Comparison of ENCODE assay signal across 19 mouse cellular contexts in the genomic region with DNA sequence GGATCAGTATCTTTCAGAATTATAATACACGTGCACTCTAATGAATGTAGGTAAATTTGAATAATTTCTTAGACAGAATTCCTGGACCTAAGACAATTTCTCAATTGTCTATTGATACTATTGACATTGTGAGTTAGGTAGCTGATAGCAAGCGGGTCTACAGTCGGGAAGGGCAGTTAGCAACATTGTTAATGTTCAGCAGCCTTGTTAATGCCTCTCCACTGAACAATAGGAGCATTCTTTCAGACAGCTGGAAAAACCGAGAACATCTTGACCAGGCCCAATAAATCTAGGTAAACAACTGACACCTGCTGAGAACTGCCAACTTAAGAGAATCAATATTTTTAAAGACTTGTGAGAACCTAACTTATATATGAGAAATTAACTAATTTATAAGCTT.
DNase-seq lines count a peak whose midpoint lies in the region; ATAC-seq lines count a peak whose summit lies in the region.
"Had no signal": no experiment of that assay in that cellular context is flagged by ENCODE, and none has a peak within 500 bp of the region (broad histone marks: within the 10 kb centered on the region; RNA-seq: fewer than 3 reads in every experiment).

No protein-coding gene starts in this region.

- peak; percentile 11 for DNase-seq in limb, embryonic 10.5 days (ENCODE audit: low spot score)
- DNase-seq in retina, postnatal 1 day, result peak; percentile 46
- DNase-seq in spleen, postnatal 36 days (ENCODE audit: low spot score in 2 of 2), result no peak
- DNase-seq in heart, postnatal 4 days, result no peak
- no peak for DNase-seq in embryo, embryonic 10.5 days (ENCODE audit: low spot score)
- DNase-seq: adrenal gland, adult 2 months; adrenal gland, postnatal 10 days; adrenal gland, postnatal 25 days; cerebellum, adult 11 months; cerebellum, adult 18-20 months; cerebellum, adult 8-10 months; cerebellum, adult 9-11 months; cerebellum, postnatal 14 days; cerebellum, postnatal 36 days had no signal

- no peak overlapping the region for H3K4me2 ChIP-seq in intestine, embryonic 16.5 days (ENCODE audit: low read depth, low read length)
- H3K4me2 ChIP-seq: embryonic facial prominence, embryonic 12.5 days; forebrain, embryonic 13.5 days; forebrain, embryonic 15.5 days had no signal

- no peak overlapping the region for H3K27ac ChIP-seq in intestine, embryonic 16.5 days (ENCODE audit: low read length)
- no peak overlapping the region for H3K27ac ChIP-seq in limb, embryonic 10.5 days
- H3K27ac ChIP-seq: embryonic facial prominence, embryonic 10.5 days; embryonic facial prominence, embryonic 12.5 days; forebrain, embryonic 13.5 days; forebrain, embryonic 15.5 days had no signal

- no peaks in the 10 kb centered on the region for H3K36me3 ChIP-seq in intestine, embryonic 16.5 days (ENCODE audit: control insufficient read depth, insufficient read depth, low read length)
- H3K36me3 ChIP-seq in limb, embryonic 10.5 days, result no peaks in the 10 kb centered on the region
- H3K36me3 ChIP-seq: embryonic facial prominence, embryonic 10.5 days; embryonic facial prominence, embryonic 12.5 days; forebrain, embryonic 15.5 days had no signal

- no peak overlapping the region for H3K9ac ChIP-seq in intestine, embryonic 16.5 days (ENCODE audit: low read depth, low read length)
- H3K9ac ChIP-seq: embryonic facial prominence, embryonic 12.5 days; forebrain, embryonic 13.5 days; forebrain, embryonic 15.5 days had no signal

- no peaks in the 10 kb centered on the region for H3K27me3 ChIP-seq in intestine, embryonic 16.5 days (replicated peaks; ENCODE audit: control insufficient read depth, insufficient read depth, low read length)
- H3K27me3 ChIP-seq in limb, embryonic 10.5 days (ENCODE audit: low read depth, poor library complexity, severe bottlenecking), result no peaks in the 10 kb centered on the region
- H3K27me3 ChIP-seq: embryonic facial prominence, embryonic 12.5 days; forebrain, embryonic 13.5 days; forebrain, embryonic 15.5 days had no signal

- H3K9me3 ChIP-seq in intestine, embryonic 16.5 days (ENCODE audit: control insufficient read depth, low read length), result no peaks in the 10 kb centered on the region
- H3K9me3 ChIP-seq in limb, embryonic 10.5 days (replicated peaks), result no peaks in the 10 kb centered on the region
- H3K9me3 ChIP-seq: embryonic facial prominence, embryonic 10.5 days; embryonic facial prominence, embryonic 12.5 days; forebrain, embryonic 13.5 days; forebrain, embryonic 15.5 days had no signal

- ATAC-seq in intestine, embryonic 16.5 days, result peak; percentile 50; the same call in 1 of the 2 replicates
- ATAC-seq: forebrain, embryonic 13.5 days; forebrain, embryonic 15.5 days had no signal

- WGBS in intestine, embryonic 16.5 days, result 57% methylated on average over 4 of the region's 4 CpGs
- 85% methylated on average over 4 of the region's 4 CpGs for WGBS in limb, embryonic 10.5 days

- no peaks in the 10 kb centered on the region for H3K4me1 ChIP-seq in intestine, embryonic 16.5 days (ENCODE audit: control insufficient read depth, insufficient read depth, low read length)
- H3K4me1 ChIP-seq in limb, embryonic 10.5 days, result no peaks in the 10 kb centered on the region
- H3K4me1 ChIP-seq: embryonic facial prominence, embryonic 10.5 days; embryonic facial prominence, embryonic 12.5 days; forebrain, embryonic 13.5 days; forebrain, embryonic 15.5 days had no signal

- no peak overlapping the region for H3K4me3 ChIP-seq in intestine, embryonic 16.5 days (ENCODE audit: low read length)
- H3K4me3 ChIP-seq in limb, embryonic 10.5 days, result no peak overlapping the region
- H3K4me3 ChIP-seq: embryonic facial prominence, embryonic 10.5 days; embryonic facial prominence, embryonic 12.5 days; forebrain, embryonic 13.5 days; forebrain, embryonic 15.5 days had no signal

Comparison
In these comparisons a context has a peak if more than half of its experiments do, and no peak if none do; other contexts are left out.
1. DNase-seq: peak in limb, embryonic 10.5 days (single experiment) and retina, postnatal 1 day (single experiment); none in spleen, postnatal 36 days (0 of 2), heart, postnatal 4 days (single experiment) and embryo, embryonic 10.5 days (single experiment).